Mouse (Mus musculus): Measurements from ENCODE around the gene Gm10320. TPM values are rescaled to one million over a fixed set of nuclear protein-coding genes. Genes with fewer than 3 reads are reported as not detected.

Gene Gm10320
- polyA plus RNA-seq, 1 experiment from 2014 or later: 1.3 TPM

GRCm38 (mm10) chr13:98523719-98524316 lies 32.0 kb upstream of the Gm10320 start:
- no peaks in the 10 kb centered on the region for H3K9me3 ChIP-seq (replicated peaks)
- no peaks in the 10 kb centered on the region for H3K36me3 ChIP-seq (replicated peaks)
- no peak for ATAC-seq (ENCODE audit: insufficient read depth)
- 63% methylated on average over 6 of the region's 6 CpGs for WGBS (ENCODE audit: insufficient replicate concordance)
- no peak overlapping the region for H3K4me3 ChIP-seq (replicated peaks)
- no peak overlapping the region for H3K4me2 ChIP-seq
- no peak overlapping the region for H3K27ac ChIP-seq (replicated peaks)
- no peaks in the 10 kb centered on the region for H3K27me3 ChIP-seq
- H3K9ac ChIP-seq: no peak overlapping the region
- no peaks in the 10 kb centered on the region for H3K4me1 ChIP-seq (replicated peaks)

- Histone ChIP-seq H3K4me2 (no peak overlapping the region), H3K27me3 (no peaks in the 10 kb centered on the region), H3K27ac (replicated peaks) (no peak overlapping the region), H3K9ac (no peak overlapping the region), H3K9me3 (replicated peaks) (no peaks in the 10 kb centered on the region), H3K4me1 (replicated peaks) (no peaks in the 10 kb centered on the region), H3K4me3 (replicated peaks) (no peak overlapping the region), H3K36me3 (replicated peaks) (no peaks in the 10 kb centered on the region)
- WGBS (ENCODE audit: insufficient replicate concordance): 21% methylated on average over 11 of the region's 11 CpGs
- no peak for ATAC-seq (ENCODE audit: insufficient read depth)
Measured at GRCm38 (mm10) chr13:98518341-98518740, 26.5 kb upstream of the Gm10320 start.

DNA sequence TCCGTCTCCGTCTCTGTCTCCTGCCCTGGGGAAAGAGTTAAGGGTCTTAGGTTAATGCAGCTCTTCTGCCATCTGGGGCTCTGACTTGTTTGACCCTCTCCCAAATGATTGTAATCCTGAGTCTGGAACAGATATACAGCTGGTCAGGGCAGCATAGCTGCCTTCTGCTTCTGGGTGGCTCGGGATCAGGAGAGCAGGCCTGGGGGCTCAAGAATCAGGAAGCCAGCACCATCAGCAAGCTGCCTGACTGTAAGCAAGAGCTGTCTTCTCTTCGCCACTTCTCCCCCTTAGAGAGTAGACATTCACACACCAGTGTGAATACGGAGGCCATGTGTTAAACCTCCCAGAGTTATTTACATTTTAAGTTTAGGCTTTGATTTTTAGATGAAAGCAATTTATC lies 25.9 kb upstream of the Gm10320 start:
- no peak overlapping the region for H3K4me3 ChIP-seq (replicated peaks)
- no peak overlapping the region for H3K27ac ChIP-seq (replicated peaks)
- no peak for ATAC-seq (ENCODE audit: insufficient read depth)
- H3K27me3 ChIP-seq: no peaks in the 10 kb centered on the region
- no peaks in the 10 kb centered on the region for H3K36me3 ChIP-seq (replicated peaks)
- no peak overlapping the region for H3K4me2 ChIP-seq
- no peak overlapping the region for H3K9ac ChIP-seq
- H3K4me1 ChIP-seq (replicated peaks): no peaks in the 10 kb centered on the region
- 55% methylated on average over 5 of the region's 5 CpGs for WGBS (ENCODE audit: insufficient replicate concordance)
- H3K9me3 ChIP-seq (replicated peaks): no peaks in the 10 kb centered on the region

- Histone ChIP-seq H3K27me3 (no peaks in the 10 kb centered on the region), H3K4me1 (replicated peaks) (no peaks in the 10 kb centered on the region), H3K4me3 (replicated peaks) (no peak overlapping the region), H3K27ac (replicated peaks) (no peak overlapping the region), H3K9me3 (replicated peaks) (no peaks in the 10 kb centered on the region), H3K4me2 (no peak overlapping the region), H3K36me3 (replicated peaks) (no peaks in the 10 kb centered on the region), H3K9ac (no peak overlapping the region)
- 72% methylated on average over 4 of the region's 4 CpGs for WGBS (ENCODE audit: insufficient replicate concordance)
- ATAC-seq (ENCODE audit: insufficient read depth): no peak
Measured at GRCm38 (mm10) chr13:98516985-98517384, 25.2 kb upstream of the Gm10320 start.

DNA sequence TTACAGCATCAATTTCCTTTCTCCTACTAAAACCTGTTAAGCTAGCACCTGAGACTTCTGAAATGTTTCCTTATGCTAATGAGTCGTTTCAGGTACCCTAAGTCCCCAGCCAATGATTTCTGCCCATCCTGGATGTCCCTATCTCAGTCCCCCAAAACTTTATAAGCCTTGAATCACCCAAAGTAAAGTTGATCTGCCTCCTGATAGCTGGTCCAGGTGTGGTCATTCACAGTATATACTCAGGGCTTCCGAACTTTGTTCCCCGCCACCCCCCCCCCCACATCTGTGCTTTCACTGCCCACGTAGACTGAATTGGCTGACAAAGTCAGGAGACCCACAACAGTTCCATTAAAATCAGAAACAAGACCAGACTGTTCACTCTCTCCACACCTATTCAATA lies 20.3 kb upstream of the Gm10320 start:
- no peak for ATAC-seq (ENCODE audit: insufficient read depth)
- H3K36me3 ChIP-seq (replicated peaks): no peaks in the 10 kb centered on the region
- 60% methylated on average over 4 of the region's 4 CpGs for WGBS (ENCODE audit: insufficient replicate concordance)

DNA sequence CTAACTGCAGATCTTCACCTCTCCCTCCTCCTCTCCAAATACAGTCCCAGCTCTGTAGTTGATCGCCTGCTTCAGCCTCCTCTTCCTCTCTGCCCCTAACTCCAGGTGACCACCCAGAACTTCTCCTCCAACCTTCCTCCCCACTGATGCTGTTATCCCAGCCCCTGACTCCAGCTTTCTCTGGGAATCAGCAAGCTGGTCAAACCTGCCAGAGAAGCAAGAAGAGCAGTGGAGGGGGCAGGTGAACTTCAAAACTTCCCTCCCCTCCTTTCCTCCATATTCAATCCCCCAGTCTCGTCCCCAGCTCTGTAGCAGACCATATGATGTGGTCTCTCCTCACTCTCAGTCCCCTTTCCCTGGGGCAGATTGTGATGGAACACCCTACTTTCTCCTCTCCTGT lies 15.9 kb upstream of the Gm10320 start:
- Histone ChIP-seq H3K4me2 (no peak overlapping the region), H3K27me3 (peaks cover 60% of the 10 kb centered on the region), H3K4me3 (replicated peaks) (no peak overlapping the region), H3K27ac (replicated peaks) (no peak overlapping the region), H3K36me3 (replicated peaks) (no peaks in the 10 kb centered on the region), H3K4me1 (replicated peaks) (no peaks in the 10 kb centered on the region; the same call in 1 of the 2 replicates), H3K9me3 (replicated peaks) (no peaks in the 10 kb centered on the region), H3K9ac (no peak overlapping the region)
- WGBS (ENCODE audit: insufficient replicate concordance): 37% methylated on average over 2 of the region's 2 CpGs
- ATAC-seq (ENCODE audit: insufficient read depth): no peak

More for the DNA sequence above, 20.3 kb upstream of the Gm10320 start:
- no peak overlapping the region for H3K9ac ChIP-seq
- H3K4me3 ChIP-seq (replicated peaks): no peak overlapping the region
- no peak overlapping the region for H3K4me2 ChIP-seq
- H3K27me3 ChIP-seq: peaks cover 15% of the 10 kb centered on the region
- no peaks in the 10 kb centered on the region for H3K9me3 ChIP-seq (replicated peaks)
- no peaks in the 10 kb centered on the region for H3K4me1 ChIP-seq (replicated peaks)
- no peak overlapping the region for H3K27ac ChIP-seq (replicated peaks)

GRCm38 (mm10) chr13:98506496-98506895 lies 14.7 kb upstream of the Gm10320 start:
- no peak for ATAC-seq (ENCODE audit: insufficient read depth)
- H3K9me3 ChIP-seq (replicated peaks): no peaks in the 10 kb centered on the region
- H3K27me3 ChIP-seq: peaks cover 71% of the 10 kb centered on the region
- no peaks in the 10 kb centered on the region; the same call in 1 of the 2 replicates for H3K4me1 ChIP-seq (replicated peaks)
- WGBS (ENCODE audit: insufficient replicate concordance): 8% methylated on average over 4 of the region's 4 CpGs
- no peak overlapping the region for H3K4me3 ChIP-seq (replicated peaks)
- H3K36me3 ChIP-seq (replicated peaks): no peaks in the 10 kb centered on the region
- H3K9ac ChIP-seq: no peak overlapping the region
- no peak overlapping the region for H3K4me2 ChIP-seq
- no peak overlapping the region for H3K27ac ChIP-seq (replicated peaks)

GRCm38 (mm10) chr13:98505989-98506388 lies 14.2 kb upstream of the Gm10320 start:
- WGBS (ENCODE audit: insufficient replicate concordance): 8% methylated on average over 6 of the region's 6 CpGs
- ATAC-seq (ENCODE audit: insufficient read depth): no peak
- H3K27ac ChIP-seq (replicated peaks): no peak overlapping the region
- H3K4me3 ChIP-seq (replicated peaks): no peak overlapping the region
- H3K4me2 ChIP-seq: no peak overlapping the region
- no peak overlapping the region for H3K9ac ChIP-seq
- peaks cover 76% of the 10 kb centered on the region for H3K27me3 ChIP-seq
- H3K9me3 ChIP-seq (replicated peaks): no peaks in the 10 kb centered on the region
- H3K4me1 ChIP-seq (replicated peaks): no peaks in the 10 kb centered on the region; the same call in 1 of the 2 replicates
- H3K36me3 ChIP-seq (replicated peaks): no peaks in the 10 kb centered on the region

GRCm38 (mm10) chr13:98505489-98505857 lies 13.7 kb upstream of the Gm10320 start:
- WGBS (ENCODE audit: insufficient replicate concordance): 10% methylated on average over 11 of the region's 11 CpGs

GRCm38 (mm10) chr13:98504661-98505488 lies 13.1 kb upstream of the Gm10320 start:
- Histone ChIP-seq H3K9ac (no peak overlapping the region), H3K27ac (replicated peaks) (no peak overlapping the region), H3K27me3 (peaks cover 87% of the 10 kb centered on the region), H3K36me3 (replicated peaks) (no peaks in the 10 kb centered on the region), H3K9me3 (replicated peaks) (no peaks in the 10 kb centered on the region), H3K4me2 (peak overlapping the region; percentile 13; the same call in 1 of the 2 replicates), H3K4me3 (replicated peaks) (peak overlapping the region; percentile 12; the same call in 1 of the 2 replicates), H3K4me1 (replicated peaks) (no peaks in the 10 kb centered on the region; the same call in 1 of the 2 replicates)
- under 1% methylated on average over 49 of the region's 51 CpGs for WGBS (ENCODE audit: insufficient replicate concordance)
- ATAC-seq (ENCODE audit: insufficient read depth): no peak

More at GRCm38 (mm10) chr13:98505489-98505857, 13.7 kb upstream of the Gm10320 start:
- H3K27ac ChIP-seq (replicated peaks): no peak overlapping the region
- no peaks in the 10 kb centered on the region for H3K9me3 ChIP-seq (replicated peaks)
- H3K36me3 ChIP-seq (replicated peaks): no peaks in the 10 kb centered on the region
- no peak overlapping the region for H3K4me3 ChIP-seq (replicated peaks)
- no peak for ATAC-seq (ENCODE audit: insufficient read depth)
- no peak overlapping the region for H3K4me2 ChIP-seq
- H3K4me1 ChIP-seq (replicated peaks): no peaks in the 10 kb centered on the region; the same call in 1 of the 2 replicates
- peaks cover 81% of the 10 kb centered on the region for H3K27me3 ChIP-seq
- H3K9ac ChIP-seq: no peak overlapping the region

GRCm38 (mm10) chr13:98504181-98504660 lies 12.4 kb upstream of the Gm10320 start:
- Histone ChIP-seq H3K27me3 (peaks cover 94% of the 10 kb centered on the region), H3K4me1 (replicated peaks) (no peaks in the 10 kb centered on the region; the same call in 1 of the 2 replicates), H3K9ac (no peak overlapping the region), H3K9me3 (replicated peaks) (no peaks in the 10 kb centered on the region), H3K36me3 (replicated peaks) (no peaks in the 10 kb centered on the region), H3K4me3 (replicated peaks) (no peak overlapping the region), H3K4me2 (no peak overlapping the region), H3K27ac (replicated peaks) (no peak overlapping the region)
- ATAC-seq (ENCODE audit: insufficient read depth): no peak
- WGBS (ENCODE audit: insufficient replicate concordance): under 1% methylated on average over 27 of the region's 27 CpGs
